Mouse (Mus musculus): Measurements from ENCODE around the gene Trabd2b.
A peak's percentile ranks its signal among the peaks of the same experiment; 100 is the strongest.

Gene Trabd2b

DNA sequence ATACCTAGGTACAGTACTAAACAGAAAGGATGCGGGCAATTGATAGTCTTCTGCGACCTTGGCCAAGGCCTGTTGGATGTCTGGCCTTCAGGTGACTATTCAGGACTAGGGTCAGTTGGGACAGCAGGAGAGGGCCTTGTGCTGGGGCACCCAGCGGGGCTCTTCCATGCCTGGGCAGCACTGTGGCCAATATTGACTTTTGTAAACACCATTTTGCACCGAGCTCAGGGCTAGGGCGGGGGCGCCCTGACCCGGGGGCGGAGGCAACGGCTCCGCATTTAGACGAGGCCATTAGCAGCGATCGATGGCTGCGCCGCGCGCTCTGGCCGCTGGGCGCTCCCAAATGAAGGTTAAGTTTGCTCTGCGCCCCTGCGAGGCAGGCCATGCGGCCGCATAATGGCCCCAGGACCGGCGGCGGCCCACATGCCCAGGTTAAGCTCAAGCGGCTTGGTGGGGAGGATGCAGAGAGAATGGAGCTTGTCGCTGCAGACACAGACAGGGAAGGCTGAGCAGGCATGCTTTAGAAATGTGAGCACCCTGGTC lies 242.1 kb downstream of the Trabd2b start:
- no peak for DNase-seq (ENCODE audit: low spot score)

DNA sequence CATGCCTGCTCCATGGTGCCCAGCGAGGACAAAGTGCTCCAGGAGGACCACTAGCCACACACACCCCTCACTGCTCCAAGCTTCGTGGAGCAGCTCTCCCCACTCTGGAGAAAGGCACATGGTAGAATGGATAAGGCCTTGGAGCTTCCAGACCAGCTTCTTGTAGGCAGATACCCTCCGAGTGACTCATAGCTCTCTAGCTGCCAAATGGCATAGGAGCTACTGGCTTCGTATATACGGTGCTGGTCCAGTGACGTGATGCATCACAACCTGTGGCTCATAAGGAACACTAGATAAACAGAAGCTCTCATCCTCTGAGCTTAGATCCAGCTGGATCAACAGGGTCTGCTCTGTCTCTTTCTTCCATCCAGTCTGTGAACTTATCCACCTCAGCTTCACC lies 244.0 kb downstream of the Trabd2b start:
- no peak for DNase-seq (ENCODE audit: low spot score)

DNA sequence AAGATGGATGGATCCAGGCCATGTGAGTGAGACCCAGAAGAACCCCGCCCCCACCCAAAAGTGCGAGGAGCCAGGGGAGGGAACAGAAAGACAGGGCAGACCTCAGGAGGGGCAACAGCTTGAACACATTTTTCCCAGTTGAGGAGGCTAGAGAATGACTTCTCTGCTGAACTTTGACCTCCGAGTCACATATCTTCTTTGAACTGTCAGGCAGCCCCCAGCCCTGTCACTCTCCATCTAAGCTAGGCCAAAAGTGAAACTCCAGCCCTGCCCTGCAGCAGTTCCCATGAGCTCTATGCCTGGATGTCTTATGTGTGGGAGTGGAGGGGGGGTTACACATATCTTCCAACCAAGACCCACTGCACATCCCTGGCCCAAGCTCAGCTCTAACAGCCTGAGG lies 244.5 kb downstream of the Trabd2b start:
- peak; percentile 43 for DNase-seq (ENCODE audit: low spot score)

DNA sequence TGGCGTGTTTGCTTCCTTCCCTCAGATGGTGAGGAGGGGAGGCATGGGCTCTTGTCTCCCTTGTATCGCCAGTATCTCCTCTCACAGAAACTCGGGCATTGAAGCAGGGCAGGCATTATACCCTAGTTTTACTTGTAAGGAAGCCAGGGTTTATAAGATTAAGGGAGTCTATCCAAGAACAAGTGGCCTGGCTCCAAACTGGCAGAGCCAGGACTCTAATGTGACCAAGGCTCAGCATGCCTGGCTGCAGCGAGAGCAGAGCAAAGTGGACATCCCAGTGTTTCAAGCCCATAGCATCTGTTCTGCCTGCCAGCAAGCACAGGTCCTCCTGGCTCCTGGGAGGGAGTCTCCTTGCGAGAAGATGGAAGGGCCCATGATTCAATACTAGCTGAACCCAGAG lies 245.1 kb downstream of the Trabd2b start:
- DNase-seq (ENCODE audit: low spot score), result no peak

DNA sequence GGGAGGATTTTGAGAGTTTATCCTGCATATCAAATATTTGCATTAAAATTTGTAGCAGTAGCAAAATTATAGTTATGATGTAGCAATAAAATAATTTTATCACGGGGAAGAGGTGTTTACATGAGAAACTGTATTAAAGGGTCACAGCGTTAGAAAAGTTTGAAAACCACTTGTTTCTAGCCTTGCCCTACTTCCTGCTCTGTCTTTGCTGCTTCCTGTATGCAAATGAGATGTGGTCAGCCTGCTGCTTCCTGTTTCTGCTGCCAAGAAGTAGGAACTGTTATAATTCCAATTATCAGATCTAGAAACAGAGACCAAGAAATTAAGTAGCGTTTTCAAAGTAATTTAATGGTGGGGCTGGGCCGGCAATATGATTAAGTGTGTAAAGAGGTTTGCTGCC lies 245.9 kb downstream of the Trabd2b start:
- DNase-seq (ENCODE audit: low spot score), result no peak

DNA sequence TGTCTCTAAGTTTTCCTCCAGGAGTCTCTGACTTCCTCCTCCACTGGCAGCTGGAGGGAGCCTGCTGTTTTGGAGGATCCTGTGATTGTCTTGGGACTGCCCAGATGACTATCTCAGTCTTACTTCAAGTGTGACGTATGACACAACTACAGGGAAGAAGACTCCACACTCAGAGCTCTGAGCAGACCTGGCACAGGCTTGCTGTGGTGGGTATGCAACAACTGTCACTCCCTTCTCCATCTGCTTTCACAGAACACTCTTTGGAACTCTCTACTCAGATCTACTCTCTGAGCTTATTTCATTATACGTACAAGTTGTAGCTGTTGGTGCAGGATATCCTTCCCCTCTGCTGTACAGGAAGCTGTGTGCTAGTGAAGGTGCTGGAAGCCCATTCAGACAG lies 251.4 kb downstream of the Trabd2b start:
- DNase-seq (ENCODE audit: low spot score), result no peak

DNA sequence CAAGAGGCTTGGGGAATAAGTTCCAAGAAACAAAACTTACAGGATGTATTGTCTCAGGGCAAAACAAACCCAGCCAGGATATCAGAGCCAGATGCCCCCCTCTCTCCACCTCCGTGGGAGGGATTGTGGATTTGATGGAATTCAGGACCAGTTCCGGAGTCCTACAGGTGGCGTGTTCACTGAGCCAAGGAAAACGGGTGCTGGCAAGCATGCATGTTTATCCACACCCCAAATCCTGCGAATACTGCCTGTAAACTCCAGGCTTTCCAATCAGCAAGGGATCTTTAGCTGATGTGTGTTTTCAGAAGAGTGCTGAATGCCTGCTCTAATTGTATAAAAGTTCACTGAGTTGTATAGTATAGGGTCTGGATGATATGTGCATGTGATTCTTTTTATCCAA lies 253.4 kb downstream of the Trabd2b start:
- DNase-seq (ENCODE audit: low spot score), result no peak

DNA sequence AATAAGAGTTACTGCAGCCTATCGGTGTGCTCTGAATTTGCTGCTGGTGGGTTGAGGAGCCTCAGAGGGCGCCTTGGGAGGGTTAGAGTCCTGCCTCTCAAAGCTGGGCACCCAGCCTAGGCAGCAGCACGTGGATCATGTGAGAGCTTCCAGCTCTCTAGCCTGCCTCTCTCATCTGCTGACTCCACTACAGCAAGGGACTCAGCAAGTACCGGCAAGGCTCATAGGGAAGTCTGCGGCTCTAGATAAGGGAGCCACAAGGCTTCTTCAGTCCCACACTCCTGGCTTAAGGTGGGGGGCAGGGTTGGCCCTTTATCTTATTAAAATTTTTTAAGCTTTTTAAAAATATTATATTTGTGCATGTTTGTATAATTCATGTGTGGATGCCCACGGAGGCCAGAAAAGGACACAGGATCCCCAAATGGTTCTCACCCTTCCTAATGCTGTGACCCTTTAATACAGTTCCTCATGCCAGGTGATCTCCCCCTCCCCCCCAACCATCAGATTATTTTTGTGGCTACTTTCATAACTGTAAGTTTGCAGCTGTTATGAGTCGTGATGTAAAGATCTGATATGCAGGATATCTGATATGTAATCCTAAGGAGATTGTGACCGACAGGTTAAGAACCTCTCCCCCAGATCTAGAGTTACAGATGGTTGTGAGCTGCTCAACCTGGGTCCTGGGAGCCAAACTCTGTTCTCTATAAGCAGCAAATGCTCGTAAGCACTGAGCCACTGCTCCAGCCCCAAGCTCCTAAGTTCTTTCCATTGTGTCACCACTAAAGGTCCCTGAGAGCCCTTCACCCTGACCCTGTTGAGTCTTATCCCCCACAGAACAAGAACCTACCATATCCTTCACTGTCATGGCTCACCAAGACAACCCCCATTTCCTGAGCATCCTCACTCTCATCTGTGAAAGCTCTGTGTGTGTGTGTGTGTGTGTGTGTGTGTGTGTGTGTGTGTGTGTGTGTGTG lies 257.8 kb downstream of the Trabd2b start:
- no peak for DNase-seq (ENCODE audit: low spot score)

All from yolk sac, embryonic 10.5 days (tissue).